16 mouse cellular contexts compared by ENCODE assay signal in the genomic region with DNA sequence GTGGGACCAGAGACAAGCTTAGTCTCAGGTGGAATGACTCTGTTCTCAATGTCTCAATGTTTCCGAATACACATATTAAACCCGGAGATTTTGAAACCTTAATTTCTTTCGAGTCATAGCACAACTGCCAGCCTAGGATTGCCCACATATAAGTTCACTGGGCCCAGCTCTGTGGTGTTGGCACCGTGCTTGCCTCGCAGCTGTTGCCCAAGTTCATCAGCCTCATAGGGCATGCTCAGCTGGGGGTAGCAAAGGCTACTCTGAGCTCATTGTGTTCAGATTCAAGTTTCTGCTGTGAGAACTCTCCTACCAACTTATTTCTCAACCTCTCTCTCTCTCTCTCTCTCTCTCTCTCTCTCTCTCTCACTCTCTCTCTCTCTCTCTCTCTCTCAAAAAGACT. TPM values are rescaled to one million over a fixed set of nuclear protein-coding genes. Genes with fewer than 3 reads are reported as not detected.
A peak's percentile ranks its signal among the peaks of the same experiment; 100 is the strongest.
DNase-seq lines count a peak whose midpoint lies in the region; ATAC-seq lines count a peak whose summit lies in the region.
"Had no signal": no experiment of that assay in that cellular context is flagged by ENCODE, and none has a peak within 500 bp of the region (broad histone marks: within the 10 kb centered on the region; RNA-seq: fewer than 3 reads in every experiment).

No protein-coding gene starts in this region.

- ATAC-seq in heart, embryonic 16.5 days (replicated peaks; ENCODE audit: extremely low read depth, insufficient read depth, low FRiP score) = no peak
- ATAC-seq in midbrain, embryonic 11.5 days (ENCODE audit: low FRiP score) = no peak
- no peak for ATAC-seq in midbrain, embryonic 13.5 days

- H3K4me2 ChIP-seq in heart, embryonic 16.5 days (ENCODE audit: low read depth, low read length) = no peak overlapping the region
- H3K4me2 ChIP-seq in midbrain, embryonic 11.5 days = no peak overlapping the region
- no peak overlapping the region for H3K4me2 ChIP-seq in midbrain, embryonic 13.5 days (replicated peaks)

- no peak overlapping the region for H3K4me3 ChIP-seq in heart, embryonic 16.5 days (ENCODE audit: low read length)
- H3K4me3 ChIP-seq in midbrain, embryonic 11.5 days (ENCODE audit: low read depth, low read length) = no peak overlapping the region
- no peak overlapping the region for H3K4me3 ChIP-seq in midbrain, embryonic 13.5 days (replicated peaks)
- H3K4me3 ChIP-seq: hindbrain, embryonic 10.5 days had no signal

- H3K4me1 ChIP-seq in heart, embryonic 16.5 days (ENCODE audit: control insufficient read depth, insufficient read depth, low read length) = peaks cover 9% of the 10 kb centered on the region; the same call in 1 of the 2 replicates
- 0 out of 2 replicates have a peak, but pooled peaks cover 5% of the 10 kb centered on the region for H3K4me1 ChIP-seq in midbrain, embryonic 11.5 days (ENCODE audit: control insufficient read depth, insufficient read depth, low read length)
- H3K4me1 ChIP-seq in midbrain, embryonic 13.5 days (replicated peaks) = peaks cover 20% of the 10 kb centered on the region

- no peaks in the 10 kb centered on the region for H3K27me3 ChIP-seq in heart, embryonic 16.5 days (ENCODE audit: control insufficient read depth, insufficient read depth, low read length)
- H3K27me3 ChIP-seq in midbrain, embryonic 11.5 days (ENCODE audit: control insufficient read depth, insufficient read depth, low read length) = no peaks in the 10 kb centered on the region
- H3K27me3 ChIP-seq in midbrain, embryonic 13.5 days = no peaks in the 10 kb centered on the region
- H3K27me3 ChIP-seq: CH12.LX had no signal

- no peak overlapping the region for H3K9ac ChIP-seq in heart, embryonic 16.5 days (ENCODE audit: low read length)
- H3K9ac ChIP-seq in midbrain, embryonic 11.5 days (ENCODE audit: low read length) = no peak overlapping the region
- H3K9ac ChIP-seq in midbrain, embryonic 13.5 days (replicated peaks) = no peak overlapping the region
- H3K9ac ChIP-seq: forebrain, postnatal 0 days had no signal

- peak; percentile 39 for DNase-seq in adrenal gland, postnatal 14 days
- no peak for DNase-seq in adrenal gland, adult 8-10 months
- DNase-seq in heart, adult 11 months = no peak
- peak; percentile 31 for DNase-seq in midbrain, embryonic 11.5 days (ENCODE audit: low spot score, missing footprints)
- DNase-seq in thymus, postnatal 4 days = no peak
- DNase-seq in right cerebral cortex, adult 18-20 months = no peak
- DNase-seq: cerebellum, adult 8-10 months; liver had no signal

- no peaks in the 10 kb centered on the region for H3K36me3 ChIP-seq in heart, embryonic 16.5 days (ENCODE audit: control insufficient read depth, insufficient read depth)
- no peaks in the 10 kb centered on the region for H3K36me3 ChIP-seq in midbrain, embryonic 11.5 days (ENCODE audit: control insufficient read depth, insufficient read depth, low read length)
- H3K36me3 ChIP-seq in midbrain, embryonic 13.5 days = no peaks in the 10 kb centered on the region
- H3K36me3 ChIP-seq: hindbrain, embryonic 10.5 days had no signal

- 96% methylated on average over 5 of the region's 5 CpGs for WGBS in heart, embryonic 16.5 days
- WGBS in midbrain, embryonic 11.5 days = 91% methylated on average over 5 of the region's 5 CpGs
- 92% methylated on average over 5 of the region's 5 CpGs for WGBS in midbrain, embryonic 13.5 days

- peak overlapping the region; percentile 20 for H3K27ac ChIP-seq in heart, embryonic 16.5 days (ENCODE audit: low read length)
- H3K27ac ChIP-seq in midbrain, embryonic 11.5 days (ENCODE audit: low read depth, low read length) = no peak overlapping the region
- H3K27ac ChIP-seq in midbrain, embryonic 13.5 days = no peak overlapping the region
- H3K27ac ChIP-seq: hindbrain, embryonic 10.5 days had no signal

- no peaks in the 10 kb centered on the region for H3K9me3 ChIP-seq in heart, embryonic 16.5 days (replicated peaks; ENCODE audit: control insufficient read depth, low read length)
- no peaks in the 10 kb centered on the region for H3K9me3 ChIP-seq in midbrain, embryonic 11.5 days (ENCODE audit: control insufficient read depth, low read length)
- H3K9me3 ChIP-seq in midbrain, embryonic 13.5 days = no peaks in the 10 kb centered on the region
- H3K9me3 ChIP-seq: hindbrain, embryonic 10.5 days had no signal

RNA-seq across cellular contexts. Expression of gene Lypd6b, which starts 53.6 kb away (rescaled TPM):
- total RNA-seq in adrenal gland, postnatal 14 days (2021) = 0.15 TPM in 1 of 2 replicates, not detected in the other
- under 1 TPM in 3 of 4 experiments, not detected in 1; 0.24 to 0.52 (median 0.24) TPM for total RNA-seq in adrenal gland, adult 8-10 months (2022)
- polyA plus RNA-seq in heart, embryonic 16.5 days (2015; fragmentation: Nextera tagmentation; extraction: Ambion mirVana) = 1.9 and 2.3 TPM in 2 replicates
- polyA plus RNA-seq in midbrain, embryonic 11.5 days (2014; fragmentation: Nextera tagmentation; extraction: Ambion mirVana) = 0.36 and 0.87 TPM in 2 replicates
- polyA plus RNA-seq in midbrain, embryonic 13.5 days (2015; fragmentation: Nextera tagmentation; extraction: Ambion mirVana) = 2.6 and 3.3 TPM in 2 replicates
- total RNA-seq: gastrocnemius, adult 18-20 months; megakaryocyte-erythroid progenitor cell, adult 5-6 weeks; MEL had no signal

Comparison
In these comparisons a context has a peak if more than half of its experiments do, and no peak if none do; other contexts are left out.
1. DNase-seq: peak in adrenal gland, postnatal 14 days (single experiment) and midbrain, embryonic 11.5 days (single experiment); none in adrenal gland, adult 8-10 months (single experiment), heart, adult 11 months (single experiment), thymus, postnatal 4 days (single experiment) and right cerebral cortex, adult 18-20 months (single experiment).